Mouse (Mus musculus): ENCODE data around the gene Cdk5. TPM values are rescaled to one million over a fixed set of nuclear protein-coding genes. Genes with fewer than 3 reads are reported as not detected.

Cdk5 gene
- polyA plus RNA-seq, 1 experiment from 2014 or later = 35.5 TPM

- DNase-seq (no peak), ATAC-seq (ENCODE audit: insufficient read depth) (no peak)
- no peaks in the 10 kb centered on the region for H3K9me3 ChIP-seq (ENCODE audit: low read depth, low read length)
- no peak overlapping the region for H3K4me2 ChIP-seq
- H3K36me3 ChIP-seq (ENCODE audit: insufficient read depth) = peaks cover 26% of the 10 kb centered on the region; the same call in 1 of the 2 replicates
- no peak overlapping the region for H3K9ac ChIP-seq
- H3K27me3 ChIP-seq (ENCODE audit: insufficient read depth, low read length) = 0 out of 2 replicates have a peak, but pooled peaks cover 5% of the 10 kb centered on the region
- H3K4me1 ChIP-seq (ENCODE audit: insufficient read depth) = no peaks in the 10 kb centered on the region
- no peak overlapping the region for H3K4me3 ChIP-seq (ENCODE audit: low read depth, low read length)
- H3K27ac ChIP-seq (ENCODE audit: low read depth) = no peak overlapping the region
- WGBS = 73% methylated on average over 2 of the region's 2 CpGs
- no peak for TF ChIP-seq CTCF (IDR thresholded peaks at IDR 0.05; ENCODE audit: low read depth)
Measured at GRCm38 (mm10) chr5:24409466-24409865, 13.9 kb downstream of the Cdk5 start.

- Histone ChIP-seq H3K4me2 (no peak overlapping the region), H3K9me3 (ENCODE audit: low read depth, low read length) (no peaks in the 10 kb centered on the region), H3K4me1 (ENCODE audit: insufficient read depth) (no peaks in the 10 kb centered on the region), H3K27me3 (ENCODE audit: insufficient read depth, low read length) (no peaks in the 10 kb centered on the region), H3K36me3 (ENCODE audit: insufficient read depth) (peaks cover 27% of the 10 kb centered on the region; the same call in 1 of the 2 replicates), H3K4me3 (ENCODE audit: low read depth, low read length) (no peak overlapping the region), H3K9ac (no peak overlapping the region), H3K27ac (ENCODE audit: low read depth) (no peak overlapping the region)
- TF ChIP-seq CTCF (IDR thresholded peaks at IDR 0.05; ENCODE audit: low read depth) = no peak
- DNase-seq = no peak
- ATAC-seq (ENCODE audit: insufficient read depth) = no peak
- 86% methylated on average over 13 of the region's 13 CpGs for WGBS
Measured at GRCm38 (mm10) chr5:24408651-24409050, 14.7 kb downstream of the Cdk5 start.

- no peak for TF ChIP-seq CTCF (IDR thresholded peaks at IDR 0.05; ENCODE audit: low read depth)
- Histone ChIP-seq H3K27ac (ENCODE audit: low read depth) (no peak overlapping the region), H3K4me3 (ENCODE audit: low read depth, low read length) (no peak overlapping the region), H3K4me1 (ENCODE audit: insufficient read depth) (no peaks in the 10 kb centered on the region), H3K4me2 (no peak overlapping the region), H3K9ac (no peak overlapping the region), H3K36me3 (ENCODE audit: insufficient read depth) (peaks cover 51% of the 10 kb centered on the region; the same call in 1 of the 2 replicates), H3K9me3 (ENCODE audit: low read depth, low read length) (no peaks in the 10 kb centered on the region), H3K27me3 (ENCODE audit: insufficient read depth, low read length) (no peaks in the 10 kb centered on the region)
- 66% methylated on average over 3 of the region's 3 CpGs for WGBS
- ATAC-seq (ENCODE audit: insufficient read depth) (no peak), DNase-seq (no peak)
Measured at GRCm38 (mm10) chr5:24405389-24405876, 17.9 kb downstream of the Cdk5 start.

DNA sequence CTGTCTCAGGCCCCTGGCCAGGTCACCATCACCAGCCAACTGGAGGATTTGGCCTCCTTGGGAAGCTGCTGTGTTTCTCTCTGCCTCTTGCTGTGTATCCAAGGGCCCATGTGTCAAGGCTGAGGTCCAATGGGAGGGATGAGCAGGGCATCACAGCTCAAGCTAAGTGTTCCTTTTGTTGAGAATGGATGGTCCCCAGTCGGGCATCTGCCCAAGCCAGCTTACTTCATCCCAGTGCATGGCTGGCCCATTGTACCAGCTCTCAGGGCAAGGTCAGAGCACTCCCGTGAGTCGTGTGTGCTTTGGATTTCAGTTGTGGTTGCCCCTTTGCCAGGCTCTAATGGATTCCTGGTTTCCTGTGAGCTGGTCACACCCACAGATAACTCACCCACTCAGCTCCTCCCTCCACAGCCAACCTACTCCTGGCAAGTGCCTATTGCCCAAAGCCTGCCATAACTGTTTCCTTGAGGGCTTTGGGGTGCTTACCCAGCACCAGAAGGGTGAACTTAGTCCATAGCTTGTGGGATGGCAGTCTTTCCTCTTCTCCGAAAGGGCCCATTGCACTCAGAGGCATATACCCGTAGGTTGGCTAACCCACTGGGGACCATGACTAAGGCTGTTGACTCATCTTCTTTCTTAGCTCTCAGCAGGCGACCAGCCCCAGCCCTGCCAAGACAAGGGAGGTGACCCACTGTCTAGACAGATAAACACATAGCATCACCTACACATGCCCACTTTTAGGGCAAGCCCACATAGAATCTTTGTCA is 18.6 kb downstream of the Cdk5 start:
- H3K36me3 ChIP-seq (ENCODE audit: insufficient read depth) = peaks cover 51% of the 10 kb centered on the region; the same call in 1 of the 2 replicates
- H3K4me1 ChIP-seq (ENCODE audit: insufficient read depth) = no peaks in the 10 kb centered on the region

GRCm38 (mm10) chr5:24401969-24402368 is 21.4 kb downstream of the Cdk5 start:
- WGBS = 68% methylated on average over 9 of the region's 9 CpGs
- Histone ChIP-seq H3K9me3 (ENCODE audit: low read depth, low read length) (no peaks in the 10 kb centered on the region), H3K4me2 (no peak overlapping the region), H3K36me3 (ENCODE audit: insufficient read depth) (peaks cover 35% of the 10 kb centered on the region; the same call in 1 of the 2 replicates), H3K9ac (no peak overlapping the region), H3K4me1 (ENCODE audit: insufficient read depth) (no peaks in the 10 kb centered on the region), H3K27ac (ENCODE audit: low read depth) (no peak overlapping the region), H3K4me3 (ENCODE audit: low read depth, low read length) (no peak overlapping the region), H3K27me3 (ENCODE audit: insufficient read depth, low read length) (no peaks in the 10 kb centered on the region)
- no peak for DNase-seq
- peak; percentile 47; the same call in 1 of the 2 replicates for ATAC-seq (ENCODE audit: insufficient read depth)
- TF ChIP-seq CTCF (IDR thresholded peaks at IDR 0.05; ENCODE audit: low read depth) = no peak

More for the DNA sequence above, 18.6 kb downstream of the Cdk5 start:
- no peak for TF ChIP-seq CTCF (IDR thresholded peaks at IDR 0.05; ENCODE audit: low read depth)
- DNase-seq (no peak), ATAC-seq (ENCODE audit: insufficient read depth) (no peak)
- Histone ChIP-seq H3K4me3 (ENCODE audit: low read depth, low read length) (no peak overlapping the region), H3K9me3 (ENCODE audit: low read depth, low read length) (no peaks in the 10 kb centered on the region), H3K27me3 (ENCODE audit: insufficient read depth, low read length) (no peaks in the 10 kb centered on the region), H3K9ac (no peak overlapping the region), H3K4me2 (no peak overlapping the region), H3K27ac (ENCODE audit: low read depth) (no peak overlapping the region)
- 83% methylated on average over 6 of the region's 6 CpGs for WGBS

DNA sequence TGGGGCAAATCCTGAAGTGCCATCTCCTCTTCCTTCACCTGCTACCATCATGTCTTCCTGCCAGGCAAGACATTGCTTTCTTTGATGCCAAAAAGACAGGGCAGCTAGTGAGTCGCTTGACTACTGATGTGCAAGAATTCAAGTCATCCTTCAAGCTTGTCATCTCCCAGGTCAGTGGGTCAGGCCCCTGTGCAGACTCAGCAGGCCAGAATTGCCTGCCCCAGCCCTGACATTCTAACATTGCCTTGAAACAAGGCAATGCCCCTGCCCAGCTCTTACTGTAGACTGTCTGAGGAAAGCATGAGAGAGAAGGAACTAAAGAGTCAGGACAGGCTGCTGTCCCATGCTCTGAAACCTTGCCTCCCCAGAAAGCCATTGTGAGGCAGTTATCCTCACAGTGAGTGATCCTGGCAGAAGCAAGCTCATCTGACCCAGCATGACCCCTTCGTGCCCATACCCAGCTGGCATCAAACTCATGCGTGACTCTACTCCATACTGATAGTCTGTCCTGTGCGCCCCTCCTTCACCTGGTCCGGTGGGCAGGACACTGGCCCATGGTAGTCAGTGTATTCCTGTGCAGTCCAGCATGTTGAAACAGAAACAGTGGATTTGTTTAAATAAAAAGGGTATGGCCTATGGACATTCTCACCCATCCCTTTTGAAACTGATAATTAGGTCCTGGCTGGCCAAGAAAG is 22.3 kb downstream of the Cdk5 start:
- Histone ChIP-seq H3K4me2 (no peak overlapping the region), H3K27me3 (ENCODE audit: insufficient read depth, low read length) (no peaks in the 10 kb centered on the region), H3K36me3 (ENCODE audit: insufficient read depth) (peaks cover 26% of the 10 kb centered on the region; the same call in 1 of the 2 replicates), H3K4me3 (ENCODE audit: low read depth, low read length) (no peak overlapping the region), H3K4me1 (ENCODE audit: insufficient read depth) (no peaks in the 10 kb centered on the region), H3K27ac (ENCODE audit: low read depth) (no peak overlapping the region), H3K9me3 (ENCODE audit: low read depth, low read length) (no peaks in the 10 kb centered on the region), H3K9ac (no peak overlapping the region)
- DNase-seq (no peak), ATAC-seq (ENCODE audit: insufficient read depth) (no peak)
- no peak for TF ChIP-seq CTCF (IDR thresholded peaks at IDR 0.05; ENCODE audit: low read depth)
- WGBS = 86% methylated on average over 5 of the region's 5 CpGs

DNA sequence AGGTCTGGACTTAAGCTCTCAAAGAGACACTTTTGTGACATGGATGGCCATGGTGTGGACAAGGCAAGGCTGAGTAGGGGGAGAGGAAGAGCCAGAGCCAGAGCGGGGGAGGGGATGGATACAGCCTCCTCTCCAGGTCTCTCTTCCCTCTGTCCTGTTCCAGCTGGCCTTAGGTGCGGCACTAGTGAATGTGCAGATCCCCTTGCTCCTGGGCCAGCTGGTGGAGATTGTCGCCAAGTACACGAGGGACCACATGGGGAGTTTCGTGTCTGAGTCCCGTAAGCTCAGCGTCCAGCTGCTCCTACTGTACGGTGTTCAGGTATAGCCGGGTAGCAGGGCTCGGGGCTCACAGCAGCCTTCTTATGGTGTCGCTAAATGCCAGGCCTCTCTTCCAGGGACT is 23.0 kb downstream of the Cdk5 start:
- ATAC-seq (ENCODE audit: insufficient read depth) = no peak
- Histone ChIP-seq H3K27me3 (ENCODE audit: insufficient read depth, low read length) (no peaks in the 10 kb centered on the region), H3K4me3 (ENCODE audit: low read depth, low read length) (no peak overlapping the region), H3K27ac (ENCODE audit: low read depth) (no peak overlapping the region), H3K9me3 (ENCODE audit: low read depth, low read length) (no peaks in the 10 kb centered on the region), H3K9ac (no peak overlapping the region), H3K4me2 (no peak overlapping the region), H3K36me3 (ENCODE audit: insufficient read depth) (peaks cover 24% of the 10 kb centered on the region; the same call in 1 of the 2 replicates), H3K4me1 (ENCODE audit: insufficient read depth) (no peaks in the 10 kb centered on the region)
- no peak for TF ChIP-seq CTCF (IDR thresholded peaks at IDR 0.05; ENCODE audit: low read depth)
- WGBS = 88% methylated on average over 11 of the region's 11 CpGs
- DNase-seq = no peak

All from lung, embryonic 14.5 days (tissue).